ENCODE assay signal across 28 mouse cellular contexts in genomic region chr16:24655116-24655515, GRCm38 (mm10).
"Had no signal": no experiment of that assay in that cellular context is flagged by ENCODE, and none has a peak within 500 bp of the region (broad histone marks: within the 10 kb centered on the region; RNA-seq: fewer than 3 reads in every experiment).

No protein-coding gene starts in this region.

- DNase-seq: cerebellum, adult 18-20 months; cerebellum, adult 2 months; cerebellum, adult 8-10 months; cerebellum, adult 9-10 months; cerebellum, adult 9-11 months; cerebellum, postnatal 10 days; cerebellum, postnatal 14 days; cerebellum, postnatal 25 days; cerebellum, postnatal 36 days; embryo, embryonic 11 days; forebrain, postnatal 0 days; gastrocnemius, adult 2 months; gastrocnemius, postnatal 10 days; gastrocnemius, postnatal 14 days; gastrocnemius, postnatal 25 days; gastrocnemius, postnatal 36 days; heart, adult 11 months had no signal

- H3K36me3 ChIP-seq: embryonic facial prominence, embryonic 10.5 days; embryonic facial prominence, embryonic 12.5 days; embryonic facial prominence, embryonic 15.5 days; forebrain, embryonic 10.5 days; forebrain, embryonic 12.5 days; forebrain, embryonic 15.5 days had no signal

- H3K27ac ChIP-seq: embryonic facial prominence, embryonic 10.5 days; embryonic facial prominence, embryonic 12.5 days; embryonic facial prominence, embryonic 13.5 days; embryonic facial prominence, embryonic 15.5 days; forebrain, embryonic 10.5 days; forebrain, embryonic 12.5 days; forebrain, embryonic 13.5 days; forebrain, embryonic 15.5 days; gastrocnemius, adult 2 months had no signal

- H3K9ac ChIP-seq: embryonic facial prominence, embryonic 12.5 days; embryonic facial prominence, embryonic 13.5 days; embryonic facial prominence, embryonic 15.5 days; forebrain, embryonic 12.5 days; forebrain, embryonic 13.5 days; forebrain, embryonic 15.5 days; forebrain, postnatal 0 days had no signal

- H3K4me2 ChIP-seq: embryonic facial prominence, embryonic 12.5 days; embryonic facial prominence, embryonic 13.5 days; embryonic facial prominence, embryonic 15.5 days; forebrain, embryonic 12.5 days; forebrain, embryonic 13.5 days; forebrain, embryonic 15.5 days had no signal

- H3K9me3 ChIP-seq: embryonic facial prominence, embryonic 10.5 days; embryonic facial prominence, embryonic 12.5 days; embryonic facial prominence, embryonic 13.5 days; embryonic facial prominence, embryonic 15.5 days; forebrain, embryonic 10.5 days; forebrain, embryonic 12.5 days; forebrain, embryonic 13.5 days; forebrain, embryonic 15.5 days had no signal

- H3K4me3 ChIP-seq: embryonic facial prominence, embryonic 10.5 days; embryonic facial prominence, embryonic 12.5 days; embryonic facial prominence, embryonic 13.5 days; embryonic facial prominence, embryonic 15.5 days; erythroblast, embryonic 14.5 days; forebrain, embryonic 10.5 days; forebrain, embryonic 12.5 days; forebrain, embryonic 13.5 days; forebrain, embryonic 15.5 days; gastrocnemius, adult 2 months had no signal

- H3K27me3 ChIP-seq: embryonic facial prominence, embryonic 12.5 days; embryonic facial prominence, embryonic 13.5 days; embryonic facial prominence, embryonic 15.5 days; forebrain, embryonic 13.5 days; forebrain, embryonic 15.5 days had no signal

- H3K4me1 ChIP-seq: embryonic facial prominence, embryonic 10.5 days; embryonic facial prominence, embryonic 12.5 days; embryonic facial prominence, embryonic 13.5 days; embryonic facial prominence, embryonic 15.5 days; forebrain, embryonic 10.5 days had no signal

- ATAC-seq: forebrain, embryonic 13.5 days; forebrain, embryonic 14.5 days; forebrain, embryonic 15.5 days; forebrain, embryonic 16.5 days; forebrain, postnatal 0 days had no signal
